Mouse (Mus musculus) layer of hippocampus, adult 8-10 months (tissue): ENCODE data around the gene Asb16. TPM values are rescaled to one million over a fixed set of nuclear protein-coding genes. Genes with fewer than 3 reads are reported as not detected.
A peak's percentile ranks its signal among the peaks of the same experiment; 100 is the strongest.

Source experiments
- DNase-seq, 2 experiments: peaks; one replicate each; pipeline ENCODE4 v3.0.0; 2022; ENCODE audit warnings: low spot score in 2 of 2
- total RNA-seq, 4 experiments: library from RNA; stranded (reverse); gene quantifications; 2 replicates each; pipeline ENCODE4 v1.2.4; 2022

The Asb16 gene
- total RNA-seq = 1 to 10 TPM; 2.1 to 2.4 (median 2.2) TPM

DNA sequence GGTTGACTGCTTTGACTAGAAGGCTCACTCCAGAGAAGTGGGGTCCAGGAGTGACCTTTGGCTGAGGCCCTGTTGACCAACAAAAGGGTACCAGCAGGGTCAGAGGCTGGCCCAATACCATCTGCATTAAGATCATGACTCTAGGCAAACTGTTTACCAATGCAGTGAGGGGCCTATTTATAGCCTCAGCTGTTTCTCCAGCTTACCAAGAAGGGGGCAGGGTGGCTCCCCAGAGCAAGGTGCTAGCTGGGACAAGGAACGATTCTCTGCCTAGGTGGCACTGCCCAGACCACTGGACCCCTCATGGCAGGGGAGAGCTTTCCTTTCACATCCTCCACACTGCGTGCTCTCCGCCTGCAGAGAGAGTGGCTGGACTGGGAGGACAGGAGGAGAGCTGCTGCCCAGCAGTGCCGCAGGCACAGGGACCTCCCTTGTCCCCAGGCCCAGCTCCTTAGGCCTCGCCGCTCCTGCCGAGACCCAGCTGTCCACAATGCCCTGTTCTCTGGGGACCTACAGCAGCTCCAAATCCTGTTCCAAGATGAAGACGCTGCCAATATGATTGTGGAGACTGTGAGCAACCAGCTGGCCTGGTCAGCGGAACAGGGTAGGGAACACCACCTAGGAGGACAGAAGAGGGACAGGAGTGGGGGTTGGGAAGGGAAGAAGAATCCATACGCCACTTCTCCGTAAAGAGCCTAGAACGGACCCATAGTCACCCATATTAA, at the start of gene Asb16:
TSS of gene Asb16 (plus strand) at position 224 of the 725 bp plus-strand sequence.
- no peak for DNase-seq

DNA sequence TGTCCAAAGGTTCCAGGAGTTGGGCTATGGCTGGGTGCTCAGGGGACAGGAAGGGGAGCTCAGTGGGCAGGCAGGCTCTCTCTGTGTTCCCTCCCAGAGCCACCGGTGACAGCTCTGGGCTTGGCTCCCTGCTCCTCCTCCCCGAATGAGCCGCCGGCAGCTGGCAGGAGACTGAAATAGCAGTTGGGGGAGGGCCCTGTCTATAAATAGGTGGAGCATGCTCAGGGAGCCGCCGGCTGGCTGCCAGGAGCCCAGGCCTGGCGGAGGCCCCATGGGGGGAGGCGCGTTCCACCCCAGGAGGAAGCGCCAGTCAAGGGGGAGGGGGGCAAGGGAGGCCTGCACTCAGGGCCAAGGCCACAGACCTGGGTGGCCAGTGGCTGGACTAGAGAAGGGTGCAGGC, 49.8 kb upstream of the Asb16 start:
- peak; percentile 95 for DNase-seq

DNA sequence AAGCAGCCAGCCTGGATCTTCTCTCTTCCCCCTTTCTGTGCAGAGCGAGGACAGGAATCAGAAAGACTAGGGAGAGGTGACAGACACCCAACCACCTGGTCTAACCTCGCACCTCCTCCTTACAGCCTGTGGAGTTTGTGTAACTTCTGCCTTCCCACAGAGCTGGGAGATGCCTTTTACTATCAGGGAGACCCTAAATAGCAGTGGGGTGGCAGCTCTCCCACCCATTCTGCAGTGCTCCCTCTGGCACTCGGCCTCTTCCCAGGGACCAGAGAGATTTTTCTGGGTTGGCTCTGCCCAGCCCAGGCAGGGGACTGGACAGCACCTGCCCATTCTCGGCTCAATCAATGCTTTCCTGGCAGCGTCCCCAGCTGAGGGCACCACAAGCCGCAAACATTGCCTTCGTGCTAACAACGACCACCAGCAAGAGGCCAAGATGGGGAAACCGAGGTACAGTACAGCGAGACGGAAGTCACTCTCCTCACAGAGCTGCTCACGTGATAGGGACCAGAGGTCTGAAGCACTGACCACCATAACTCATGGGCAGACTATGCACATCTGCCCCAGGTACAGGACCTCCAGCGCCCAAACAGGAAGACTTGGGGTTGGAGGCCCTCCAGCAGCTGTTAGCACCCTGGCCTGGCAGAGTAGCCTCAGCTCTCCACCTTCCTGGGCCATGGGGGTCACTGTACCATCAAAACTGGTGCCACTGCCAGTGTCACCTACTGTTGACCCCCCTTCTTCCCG, 49.1 kb upstream of the Asb16 start:
- DNase-seq = no peak

DNA sequence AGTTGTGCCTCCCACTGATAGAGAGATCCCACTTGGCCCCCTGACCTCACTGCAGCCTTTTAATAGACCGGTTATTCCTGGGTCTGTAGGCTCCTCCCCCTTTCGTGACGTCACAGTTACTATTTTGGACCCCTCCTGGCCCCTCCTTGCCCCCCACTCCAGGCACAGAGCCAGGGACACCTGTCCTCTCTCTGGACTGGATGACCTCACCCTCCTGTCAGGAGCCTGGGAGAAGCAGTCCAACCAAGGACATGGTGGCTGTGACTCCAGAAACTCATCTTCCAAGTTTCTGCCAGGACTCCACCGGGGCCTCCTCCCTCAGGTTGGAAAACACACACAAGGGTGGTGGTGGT, 48.6 kb upstream of the Asb16 start:
- DNase-seq = no peak

DNA sequence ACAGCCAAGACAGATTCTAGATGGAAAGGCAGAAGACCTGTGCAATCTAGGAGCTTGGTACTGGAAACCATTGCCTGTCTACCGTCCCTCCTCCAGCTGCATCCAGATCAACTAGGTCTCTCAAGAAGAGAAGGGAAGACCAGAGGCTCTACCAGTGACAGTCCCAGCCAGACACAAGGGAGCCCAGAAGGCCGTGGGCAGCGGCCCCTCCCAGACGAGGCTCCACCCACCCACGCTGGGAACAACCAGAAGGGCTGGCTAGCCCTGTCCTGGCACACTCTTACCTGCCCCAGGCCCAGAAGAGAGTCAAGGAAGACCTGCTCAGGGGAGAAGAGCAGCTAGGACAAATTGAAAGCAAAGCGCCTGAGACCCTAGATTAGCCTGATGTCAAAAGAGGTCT, 48.1 kb upstream of the Asb16 start:
- no peak for DNase-seq

DNA sequence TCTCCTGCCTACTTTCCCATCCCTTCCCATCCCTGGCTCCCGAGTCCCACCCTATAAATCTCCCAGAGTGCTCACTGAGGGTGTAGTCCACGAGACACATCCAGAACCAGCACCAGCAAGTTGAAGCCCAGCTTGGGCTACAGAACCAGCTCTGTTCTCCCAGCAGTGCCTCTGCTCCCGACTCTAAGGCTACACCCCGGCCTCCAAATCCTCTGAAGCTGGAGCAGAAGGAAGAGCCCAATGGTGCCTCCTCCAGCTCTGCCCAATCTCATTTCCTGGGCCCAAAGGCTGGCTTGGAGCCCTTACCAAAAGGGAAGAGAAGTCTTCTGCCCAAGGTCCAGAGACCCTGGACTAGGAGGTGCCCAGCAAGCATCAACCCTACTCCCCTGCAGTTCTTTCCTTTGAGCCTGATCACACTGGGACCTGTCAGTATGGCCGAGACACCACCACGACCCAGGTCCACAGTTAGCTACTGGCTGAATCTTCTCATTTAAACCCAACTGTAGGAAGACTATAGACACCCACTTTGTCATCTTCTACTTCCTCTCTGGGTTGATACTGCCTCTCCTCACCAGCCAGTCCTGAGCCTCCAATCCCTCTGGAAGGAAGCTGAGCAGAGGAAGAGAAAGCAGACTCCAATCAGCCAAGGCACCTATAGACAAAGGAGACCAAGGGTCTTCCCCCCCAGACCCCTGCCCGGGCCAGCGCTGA, 47.1 kb upstream of the Asb16 start:
- no peak for DNase-seq

DNA sequence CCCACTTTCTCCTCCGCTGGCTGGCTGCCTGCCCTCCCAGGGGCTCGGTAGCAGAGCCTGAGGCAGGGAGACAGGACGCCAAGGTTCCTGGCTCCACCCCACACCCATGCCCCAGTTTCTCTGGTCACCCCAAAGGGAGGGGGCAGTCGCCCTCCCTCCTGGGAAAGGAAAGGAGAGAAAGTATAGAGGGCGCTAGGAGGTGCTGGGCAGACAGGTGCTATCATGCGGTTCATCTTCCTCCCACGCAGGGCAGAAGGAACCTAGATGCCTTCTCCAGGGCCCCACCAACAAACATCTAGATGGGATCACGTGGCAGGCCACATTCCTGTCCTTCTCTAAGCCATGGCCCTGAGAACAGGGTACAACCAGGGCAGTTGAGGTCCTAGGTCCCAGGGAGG, 46.6 kb upstream of the Asb16 start:
- no peak for DNase-seq

DNA sequence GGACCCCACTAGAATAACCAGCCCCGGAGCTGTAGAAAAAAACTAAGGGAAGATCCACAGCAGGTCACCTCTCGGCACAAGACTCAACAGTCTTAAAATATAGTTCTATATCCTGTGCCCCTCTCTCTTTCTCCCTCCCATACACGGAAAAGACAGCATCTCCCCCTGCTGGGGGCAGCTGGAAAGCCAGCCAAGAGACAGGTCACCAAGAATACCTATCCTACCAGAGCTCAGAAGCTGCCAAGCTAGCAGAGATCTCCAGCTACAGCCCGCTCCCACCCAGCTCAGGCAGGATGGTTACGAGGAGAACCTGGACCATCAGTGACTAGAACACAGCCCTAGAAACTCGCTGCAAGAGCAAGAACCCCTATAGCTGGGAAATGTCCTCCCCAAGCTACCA, 45.4 kb upstream of the Asb16 start:
- no peak for DNase-seq

DNA sequence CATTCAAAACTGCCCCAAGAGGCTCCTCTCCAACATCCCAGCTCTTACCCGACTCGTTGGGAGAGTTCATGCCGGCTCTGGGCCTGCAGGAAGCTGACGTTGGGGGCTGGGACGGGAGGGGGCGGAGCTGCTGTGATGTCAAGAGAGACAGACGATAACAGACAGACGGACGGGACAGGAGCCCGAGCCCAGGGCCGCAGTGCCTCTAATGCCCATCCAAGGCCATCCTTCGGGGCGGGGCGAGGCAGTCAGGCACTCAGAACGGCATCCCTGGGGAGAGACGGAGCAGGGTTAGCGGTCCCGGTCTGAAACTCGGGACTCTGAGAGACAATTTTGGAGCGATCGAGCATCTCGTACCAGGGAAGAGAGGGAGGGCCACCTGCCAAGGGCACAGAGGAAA, 43.9 kb upstream of the Asb16 start:
- no peak for DNase-seq

DNA sequence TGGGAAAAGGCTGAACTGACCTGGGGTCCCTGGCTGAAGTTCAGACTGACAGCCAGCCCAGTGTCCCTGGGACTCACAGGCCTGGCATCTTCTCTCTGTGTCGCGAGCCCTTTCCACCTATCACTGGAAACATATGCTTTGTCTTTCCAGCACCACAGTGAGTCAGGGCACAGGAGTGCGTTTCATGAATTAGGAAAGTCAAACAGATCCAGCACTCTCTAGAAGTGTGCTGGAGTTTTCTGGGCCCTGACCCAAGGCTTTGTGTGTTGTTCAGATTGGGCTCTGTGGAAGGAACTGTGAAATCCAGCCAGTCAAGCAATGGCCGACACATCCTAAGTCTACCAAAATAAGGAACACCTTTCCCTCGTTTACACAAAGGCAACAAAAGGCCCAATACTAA, 43.3 kb upstream of the Asb16 start:
- no peak for DNase-seq

DNA sequence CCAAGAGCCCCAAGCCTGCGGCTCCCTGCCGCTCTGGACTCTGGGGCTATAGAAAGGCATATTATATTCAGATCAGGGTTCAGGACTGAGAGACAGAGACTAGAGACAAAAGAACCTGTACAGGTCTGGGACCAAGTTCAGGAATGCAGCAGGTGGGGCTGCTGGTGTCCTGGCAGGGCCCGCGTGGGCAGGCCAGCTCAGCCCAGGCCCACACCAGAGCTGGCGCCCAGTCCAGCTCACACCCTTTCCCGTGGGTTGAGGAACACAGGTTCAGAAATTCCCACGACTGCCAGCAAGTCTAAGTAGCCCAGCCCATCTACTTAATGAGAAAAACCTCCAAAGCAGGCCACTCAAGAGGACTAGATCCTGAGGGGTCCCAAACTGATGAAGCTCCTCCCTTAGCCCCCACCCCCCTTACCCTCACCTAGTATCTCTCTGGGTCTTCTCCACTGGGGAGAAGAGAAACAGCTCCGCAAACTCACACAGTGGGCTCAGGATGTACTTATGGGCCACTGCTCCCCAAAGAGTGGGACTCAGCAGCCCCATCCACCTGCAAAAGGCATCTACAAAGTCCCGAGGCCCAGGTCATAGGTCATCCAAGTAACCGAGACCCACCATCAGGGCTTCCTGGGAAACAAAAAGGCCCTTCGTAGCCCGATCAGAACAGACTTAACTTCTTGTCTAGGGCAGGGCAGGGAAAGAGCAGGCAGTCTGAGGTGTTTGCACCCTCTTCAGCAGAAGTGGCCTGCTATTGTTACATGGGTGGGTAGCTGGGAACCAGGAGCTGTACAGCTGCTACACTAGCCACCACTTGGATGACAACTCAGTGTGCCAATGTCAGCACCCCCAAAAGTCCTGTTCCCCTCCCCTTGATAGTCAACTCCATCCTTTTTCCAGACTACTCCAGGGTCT, 42.2 kb upstream of the Asb16 start:
- no peak for DNase-seq

DNA sequence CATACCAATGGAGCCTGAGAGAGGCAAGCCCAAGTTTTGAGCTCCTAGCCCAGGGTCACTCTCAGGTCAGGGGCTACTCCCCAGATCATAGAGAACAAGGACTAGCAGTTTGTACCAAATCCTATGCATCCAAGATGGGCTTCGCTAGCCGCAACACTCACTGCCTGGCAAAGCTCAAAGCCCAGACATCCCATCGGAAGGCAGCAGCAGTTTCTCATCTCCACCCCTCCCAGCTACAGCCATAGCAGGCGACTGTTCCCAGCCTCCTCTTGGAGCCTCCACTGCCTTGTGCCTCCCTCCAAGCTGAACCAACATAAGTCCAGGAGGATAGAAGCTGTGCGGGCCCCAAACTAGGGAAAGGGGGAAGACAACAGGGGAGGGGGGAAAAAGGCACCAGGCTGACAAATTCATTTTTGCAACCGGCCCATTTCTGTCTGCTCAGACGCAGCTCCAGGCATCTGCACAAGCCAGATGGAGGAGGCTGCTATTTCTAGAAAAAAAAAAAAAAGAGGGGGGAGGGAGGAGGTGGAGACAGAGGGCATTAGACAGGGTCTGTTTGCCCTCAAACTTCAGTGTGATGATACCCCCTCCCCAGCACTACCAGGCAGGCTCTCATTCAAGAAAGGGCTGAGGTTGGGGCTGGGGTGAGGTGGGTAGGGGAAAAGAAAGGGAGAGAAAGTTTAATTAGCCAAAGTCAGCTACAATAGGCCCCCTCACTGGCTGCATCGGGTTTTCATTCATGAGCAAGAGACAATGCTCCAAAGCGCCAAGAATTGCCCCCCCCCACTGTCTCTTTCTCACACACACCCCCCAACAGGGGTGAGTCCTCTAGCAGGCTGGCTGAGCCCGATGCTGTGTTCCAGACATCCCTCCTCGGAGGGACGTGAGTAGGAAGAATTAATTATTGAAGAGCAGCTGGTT, 41.0 kb upstream of the Asb16 start:
- DNase-seq = no peak

DNA sequence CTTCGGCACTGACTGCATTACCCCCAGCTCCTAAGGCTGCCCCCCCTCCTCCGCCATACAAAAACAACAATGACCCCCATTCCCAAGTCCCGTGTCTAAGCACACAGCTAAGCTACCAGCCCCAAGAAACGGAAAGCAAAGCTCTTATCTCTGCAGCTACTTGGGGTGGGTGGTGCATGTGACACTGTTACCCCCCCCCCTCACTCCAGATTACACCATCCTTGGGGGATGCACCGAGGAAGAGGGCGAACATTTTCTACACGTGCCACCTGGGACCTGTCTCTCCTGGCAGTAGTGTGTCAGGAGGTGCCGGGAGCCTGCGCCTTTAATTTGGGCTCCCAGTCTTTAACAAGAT, 40.4 kb upstream of the Asb16 start:
- no peak for DNase-seq

DNA sequence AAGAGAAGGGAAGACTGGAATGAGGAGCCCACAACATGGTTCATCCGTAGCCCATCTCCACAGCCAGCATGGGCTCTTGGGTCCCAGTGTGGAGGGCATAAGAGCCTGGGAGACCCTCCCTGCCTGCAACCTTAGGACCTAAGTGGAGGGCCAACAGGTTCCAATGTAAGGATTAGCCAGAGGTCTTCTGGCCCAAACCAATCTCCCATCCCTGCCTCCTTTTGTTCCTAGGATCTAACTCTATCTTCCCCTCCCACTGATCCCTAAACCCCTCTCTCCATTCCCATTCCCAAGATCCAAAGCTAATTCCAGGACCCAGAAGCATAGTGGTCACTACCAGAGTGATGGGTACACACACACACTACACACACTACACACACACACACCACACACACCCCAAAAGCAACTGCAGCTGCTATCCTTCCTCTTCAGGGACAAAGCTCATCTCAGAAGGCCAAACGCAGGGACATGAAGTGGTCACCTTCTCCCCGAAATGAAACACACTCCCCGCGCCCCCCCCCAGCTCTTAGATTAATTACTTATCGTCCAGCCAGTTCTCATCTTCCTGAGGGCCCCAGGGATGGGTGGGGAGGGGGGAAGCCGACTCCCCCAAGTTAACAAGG, 39.8 kb upstream of the Asb16 start:
- no peak for DNase-seq

DNA sequence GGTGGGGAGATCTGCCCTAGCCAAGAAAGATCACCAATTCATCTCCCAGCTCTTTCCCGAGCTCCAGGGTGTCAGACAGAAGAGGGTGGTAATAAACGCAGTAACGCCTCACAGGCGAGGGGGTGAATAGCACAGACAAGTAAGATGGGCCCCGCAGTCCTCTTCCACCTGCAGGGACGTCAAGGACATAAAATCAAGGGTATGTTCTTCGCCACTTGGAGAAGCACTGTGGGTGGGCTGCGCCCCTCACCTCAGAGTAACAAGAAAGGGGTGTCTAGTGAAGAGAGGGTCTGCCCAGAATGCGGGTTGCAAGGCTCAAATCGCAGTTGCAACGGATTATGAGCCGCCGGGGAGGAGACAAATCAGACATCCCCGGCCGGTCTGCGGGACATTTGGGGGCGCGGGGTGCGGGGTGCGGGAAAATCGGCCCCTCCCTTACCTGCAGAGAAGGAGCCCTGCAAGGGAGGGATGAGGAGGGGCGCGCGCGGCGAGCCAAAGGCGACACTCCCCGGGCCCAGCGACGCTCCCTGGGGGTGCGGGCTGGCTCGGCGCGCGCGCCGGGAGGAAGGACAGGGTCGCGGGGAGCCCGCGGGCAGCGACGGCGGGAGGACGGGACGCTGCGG, 39.1 kb upstream of the Asb16 start:
- DNase-seq = no peak

DNA sequence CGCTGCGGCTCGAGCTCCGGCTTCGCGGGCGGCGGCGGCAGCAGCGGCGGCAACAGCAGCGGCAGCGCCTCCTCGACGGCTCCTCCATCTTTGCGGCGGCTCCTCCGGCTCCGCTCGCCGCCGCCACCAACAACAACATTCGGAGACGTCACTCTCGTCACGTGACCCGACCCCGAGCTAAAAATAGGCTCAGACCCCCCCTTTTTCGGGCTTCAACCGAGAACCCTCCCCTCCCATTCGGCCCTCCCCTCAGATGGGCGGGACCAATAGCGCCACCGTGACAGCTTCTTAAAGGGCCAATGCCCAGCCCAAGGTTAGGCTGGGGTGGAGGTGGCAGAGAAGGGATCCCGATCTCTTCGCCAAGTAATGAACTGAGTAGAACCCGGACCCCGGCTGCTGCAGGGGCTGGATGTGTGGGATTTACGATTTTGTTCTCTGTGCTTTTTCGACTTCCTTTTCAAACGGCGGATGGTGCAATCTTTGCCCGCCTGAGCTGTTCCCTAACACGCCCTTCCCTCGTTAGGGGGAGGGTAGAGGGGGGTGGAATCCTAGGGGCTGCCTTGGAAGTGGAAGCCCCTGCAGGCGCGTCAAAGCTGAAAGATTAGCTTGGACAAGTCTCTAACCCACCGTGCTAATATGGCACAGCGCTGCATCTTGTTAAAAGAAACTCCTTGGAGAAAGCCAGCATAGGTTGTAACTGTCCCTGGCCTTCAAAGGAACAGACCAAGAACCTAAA, 38.4 kb upstream of the Asb16 start, which contains the start of gene Hdac5:
TSS of gene Hdac5 (minus strand) at position 161 of the 736 bp plus-strand sequence.
- DNase-seq = peak; percentile 97

DNA sequence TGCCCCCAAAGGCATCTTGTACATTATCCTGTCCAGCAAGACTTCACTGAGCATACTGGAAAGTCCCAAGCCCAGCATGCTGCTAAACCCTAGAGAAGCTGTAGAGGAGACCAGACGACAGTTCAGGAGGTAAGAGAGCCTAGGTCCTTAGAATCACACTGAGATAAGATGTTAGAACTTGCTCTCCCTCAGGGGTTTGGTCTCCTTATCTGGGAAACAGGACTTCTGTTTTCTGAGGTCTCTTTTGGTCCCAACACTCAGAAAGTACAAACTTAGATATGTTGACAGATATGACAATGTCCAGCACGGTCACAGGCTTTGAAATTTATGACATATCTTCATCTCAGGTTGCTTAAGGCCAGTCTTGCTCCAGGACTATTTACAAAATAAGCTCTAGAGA, 32.5 kb upstream of the Asb16 start:
- no peak for DNase-seq

DNA sequence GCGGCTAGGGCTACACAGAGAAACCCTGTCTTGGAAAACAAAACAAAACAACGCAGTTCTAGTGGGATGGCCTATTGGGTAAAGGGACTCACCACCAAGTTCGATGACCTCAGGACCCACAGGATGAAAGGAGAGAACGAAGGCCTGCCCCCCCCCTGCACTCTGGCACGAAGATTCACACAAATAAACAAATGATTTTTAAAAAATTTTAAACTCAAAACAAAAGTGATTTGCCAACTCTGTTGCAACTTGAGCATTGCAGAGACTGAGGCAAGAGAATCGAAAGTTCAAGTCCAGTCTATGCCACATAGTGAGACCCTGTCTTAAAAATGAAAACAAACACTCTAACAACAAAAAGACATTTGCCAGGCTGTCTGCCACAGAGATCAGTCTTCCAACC, 27.9 kb upstream of the Asb16 start:
- no peak for DNase-seq

DNA sequence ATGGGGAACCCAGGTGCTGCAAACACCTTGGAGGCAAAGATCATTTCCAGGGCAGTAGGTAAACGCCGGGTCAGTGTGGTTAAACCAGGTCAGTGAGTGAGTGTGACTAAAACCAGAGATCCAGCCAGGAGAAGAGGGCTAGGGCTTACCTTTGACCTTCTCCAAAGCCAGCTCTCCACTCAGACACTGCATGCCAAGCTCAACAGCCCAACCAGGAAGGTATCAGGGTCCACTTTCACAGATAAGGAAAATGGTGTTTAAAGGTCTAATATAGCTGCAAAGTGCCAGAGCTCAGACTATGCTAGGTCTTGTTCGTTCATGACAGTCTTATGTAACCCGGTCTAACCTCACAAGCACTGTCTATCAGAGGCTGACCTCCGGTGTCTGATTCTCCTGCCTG, 27.3 kb upstream of the Asb16 start:
- DNase-seq = no peak
